Mouse (Mus musculus): Measurements from ENCODE around the gene Scgn. TPM values are rescaled to one million over a fixed set of nuclear protein-coding genes. Genes with fewer than 3 reads are reported as not detected.
A peak's percentile ranks its signal among the peaks of the same experiment; 100 is the strongest.

Gene Scgn
- polyA plus RNA-seq, 1 experiment from 2014 or later = 0.73 TPM

GRCm38 (mm10) chr13:23998826-23999225 lies 7.8 kb upstream of the Scgn start:
- no peak overlapping the region for H3K27ac ChIP-seq (ENCODE audit: low read depth, low read length)
- no peaks in the 10 kb centered on the region for H3K9me3 ChIP-seq (ENCODE audit: control insufficient read depth, low read length)
- no peaks in the 10 kb centered on the region for H3K4me1 ChIP-seq (replicated peaks; ENCODE audit: control insufficient read depth, insufficient read depth, low read length)
- H3K4me3 ChIP-seq (ENCODE audit: low read depth, low read length) = no peak overlapping the region
- no peak overlapping the region for H3K4me2 ChIP-seq (ENCODE audit: low read depth, low read length, severe bottlenecking)
- WGBS = 88% methylated on average over 2 of the region's 2 CpGs
- no peak overlapping the region for H3K9ac ChIP-seq (ENCODE audit: low read length)
- no peak for ATAC-seq (replicated peaks; ENCODE audit: low FRiP score)
- no peak for DNase-seq (ENCODE audit: low spot score)
- H3K36me3 ChIP-seq (ENCODE audit: control insufficient read depth, insufficient read depth, low read length) = no peaks in the 10 kb centered on the region
- H3K27me3 ChIP-seq (ENCODE audit: control insufficient read depth, insufficient read depth, low read length) = peaks cover 2% of the 10 kb centered on the region; the same call in 1 of the 2 replicates

DNA sequence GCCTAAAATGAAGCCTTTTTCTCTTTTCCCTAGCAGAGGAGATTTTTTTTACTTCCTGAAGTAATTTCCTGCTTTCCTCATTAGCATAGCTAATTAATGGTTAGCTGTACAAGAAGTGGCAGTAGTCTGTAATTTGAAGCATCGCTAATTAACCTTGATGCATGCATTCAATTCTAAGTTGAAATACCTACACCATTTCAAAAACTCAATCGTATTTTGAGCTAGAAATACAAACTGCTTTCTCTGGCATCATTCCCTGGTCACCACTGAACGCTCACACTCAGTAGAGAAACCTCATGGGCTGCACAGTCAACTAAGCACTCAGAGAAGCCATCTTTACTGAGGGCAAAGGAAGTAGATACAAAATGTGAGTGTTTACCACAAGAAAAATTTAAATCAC lies 3.7 kb upstream of the Scgn start:
- H3K4me2 ChIP-seq (ENCODE audit: low read depth, low read length, severe bottlenecking) = no peak overlapping the region
- H3K36me3 ChIP-seq (ENCODE audit: control insufficient read depth, insufficient read depth, low read length) = no peaks in the 10 kb centered on the region
- no peak for DNase-seq (ENCODE audit: low spot score)
- ATAC-seq (replicated peaks; ENCODE audit: low FRiP score) = no peak
- H3K27me3 ChIP-seq (ENCODE audit: control insufficient read depth, insufficient read depth, low read length) = peaks cover 7% of the 10 kb centered on the region; the same call in 1 of the 2 replicates
- H3K9ac ChIP-seq (ENCODE audit: low read length) = no peak overlapping the region
- 63% methylated on average over 3 of the region's 3 CpGs for WGBS
- no peak overlapping the region for H3K4me3 ChIP-seq (ENCODE audit: low read depth, low read length)
- no peaks in the 10 kb centered on the region for H3K4me1 ChIP-seq (replicated peaks; ENCODE audit: control insufficient read depth, insufficient read depth, low read length)
- H3K9me3 ChIP-seq (ENCODE audit: control insufficient read depth, low read length) = no peaks in the 10 kb centered on the region
- no peak overlapping the region for H3K27ac ChIP-seq (ENCODE audit: low read depth, low read length)

DNA sequence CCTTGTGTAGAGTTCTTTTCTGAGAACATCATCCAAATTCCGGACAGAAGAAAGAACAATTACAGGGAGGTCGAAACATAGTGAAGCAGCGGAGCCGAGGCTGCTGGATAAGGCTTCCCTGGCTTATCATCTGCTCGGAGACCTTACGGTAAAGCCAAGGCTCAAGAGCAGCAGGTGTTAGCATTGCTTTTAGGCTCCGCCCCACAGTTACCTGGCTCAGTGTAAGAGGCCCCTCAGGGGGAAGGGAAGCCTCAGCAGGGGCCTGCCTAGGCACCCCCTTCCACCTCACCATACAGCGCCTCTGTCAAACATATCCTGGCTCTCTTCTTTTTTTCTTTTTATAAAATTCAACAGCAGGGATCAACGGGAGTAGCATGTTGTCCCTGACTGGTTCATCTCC lies 3.0 kb upstream of the Scgn start:
- DNase-seq (ENCODE audit: low spot score) (no peak), ATAC-seq (replicated peaks; ENCODE audit: low FRiP score) (no peak)
- Histone ChIP-seq H3K27ac (ENCODE audit: low read depth, low read length) (no peak overlapping the region), H3K9me3 (ENCODE audit: control insufficient read depth, low read length) (no peaks in the 10 kb centered on the region), H3K9ac (ENCODE audit: low read length) (no peak overlapping the region), H3K4me3 (ENCODE audit: low read depth, low read length) (no peak overlapping the region), H3K36me3 (ENCODE audit: control insufficient read depth, insufficient read depth, low read length) (no peaks in the 10 kb centered on the region), H3K4me2 (ENCODE audit: low read depth, low read length, severe bottlenecking) (no peak overlapping the region), H3K27me3 (ENCODE audit: control insufficient read depth, insufficient read depth, low read length) (peaks cover 7% of the 10 kb centered on the region; the same call in 1 of the 2 replicates), H3K4me1 (replicated peaks; ENCODE audit: control insufficient read depth, insufficient read depth, low read length) (no peaks in the 10 kb centered on the region)
- 11% methylated on average over 9 of the region's 9 CpGs for WGBS

DNA sequence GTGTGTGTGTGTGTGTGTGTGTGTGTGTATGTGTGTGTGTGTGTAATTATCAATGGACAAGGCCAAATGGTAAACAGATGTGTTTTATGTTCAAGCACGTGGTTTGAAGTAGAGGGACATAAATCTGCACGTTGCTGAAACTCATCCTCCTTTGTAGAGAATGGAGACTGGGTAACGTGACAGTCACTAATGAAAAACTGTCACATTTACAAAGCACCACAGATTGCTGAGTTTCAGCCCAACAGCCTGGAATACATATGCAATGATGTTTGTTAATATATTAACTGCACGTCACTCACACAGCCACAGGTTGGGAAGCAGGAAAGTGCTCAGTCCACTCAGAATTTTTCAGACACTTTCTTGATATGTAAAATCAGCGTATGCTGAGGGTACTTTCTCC lies 563 bp downstream of the Scgn start:
- Histone ChIP-seq H3K9ac (ENCODE audit: low read length) (no peak overlapping the region), H3K36me3 (ENCODE audit: control insufficient read depth, insufficient read depth, low read length) (no peaks in the 10 kb centered on the region), H3K27ac (ENCODE audit: low read depth, low read length) (no peak overlapping the region), H3K4me2 (ENCODE audit: low read depth, low read length, severe bottlenecking) (peak overlapping the region; percentile 5; the same call in 1 of the 2 replicates), H3K4me3 (ENCODE audit: low read depth, low read length) (no peak overlapping the region), H3K4me1 (replicated peaks; ENCODE audit: control insufficient read depth, insufficient read depth, low read length) (no peaks in the 10 kb centered on the region), H3K27me3 (ENCODE audit: control insufficient read depth, insufficient read depth, low read length) (peaks cover 7% of the 10 kb centered on the region; the same call in 1 of the 2 replicates), H3K9me3 (ENCODE audit: control insufficient read depth, low read length) (no peaks in the 10 kb centered on the region)
- no peak for ATAC-seq (replicated peaks; ENCODE audit: low FRiP score)
- DNase-seq (ENCODE audit: low spot score) = no peak
- WGBS = 41% methylated on average over 5 of the region's 5 CpGs

DNA sequence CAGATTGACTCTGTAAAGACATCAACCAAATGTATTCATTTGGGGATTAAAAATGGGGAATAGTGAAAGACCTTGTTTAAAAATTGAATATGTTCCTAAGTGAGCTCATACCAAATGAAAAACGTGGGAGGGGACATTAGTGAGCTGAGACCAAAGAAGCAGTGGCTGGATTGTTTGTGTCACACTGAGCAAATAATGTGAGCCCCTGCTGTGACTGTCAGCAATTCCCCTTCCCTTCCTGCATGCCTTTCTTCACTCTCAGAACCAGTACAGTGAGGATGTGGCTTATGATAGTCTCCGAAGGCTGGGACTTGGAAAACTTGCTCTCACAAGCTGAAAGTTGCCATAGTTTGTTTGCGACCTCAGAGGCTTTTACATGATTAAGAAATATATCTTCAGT lies 5.9 kb downstream of the Scgn start:
- ATAC-seq (replicated peaks; ENCODE audit: low FRiP score) (no peak), DNase-seq (ENCODE audit: low spot score) (no peak)
- H3K4me2 ChIP-seq (ENCODE audit: low read depth, low read length, severe bottlenecking) = no peak overlapping the region
- no peaks in the 10 kb centered on the region for H3K36me3 ChIP-seq (ENCODE audit: control insufficient read depth, insufficient read depth, low read length)
- no peak overlapping the region for H3K4me3 ChIP-seq (ENCODE audit: low read depth, low read length)
- no peaks in the 10 kb centered on the region for H3K9me3 ChIP-seq (ENCODE audit: control insufficient read depth, low read length)
- WGBS = 38% methylated on average over 3 of the region's 3 CpGs
- H3K9ac ChIP-seq (ENCODE audit: low read length) = no peak overlapping the region
- H3K27me3 ChIP-seq (ENCODE audit: control insufficient read depth, insufficient read depth, low read length) = no peaks in the 10 kb centered on the region
- no peaks in the 10 kb centered on the region for H3K4me1 ChIP-seq (replicated peaks; ENCODE audit: control insufficient read depth, insufficient read depth, low read length)
- H3K27ac ChIP-seq (ENCODE audit: low read depth, low read length) = no peak overlapping the region

DNA sequence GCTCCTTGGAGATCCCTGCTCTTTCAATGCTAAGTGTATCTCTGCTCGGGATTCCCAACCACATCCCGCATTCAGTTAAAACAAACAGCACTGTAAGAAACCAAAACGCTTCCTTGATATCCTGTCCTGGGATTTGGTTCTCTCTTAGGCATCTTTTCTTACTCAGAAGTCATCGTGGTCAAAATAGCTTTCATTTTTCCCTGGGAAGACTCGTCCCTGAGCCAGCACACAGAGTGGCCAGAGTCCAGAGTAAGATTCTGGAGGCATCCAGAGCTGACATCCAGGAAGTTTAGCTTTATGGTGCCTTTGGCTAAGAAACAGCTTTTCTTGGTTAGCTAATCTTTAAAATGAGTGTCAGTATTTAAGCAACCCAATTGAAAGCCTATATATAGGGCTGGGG lies 18.7 kb downstream of the Scgn start:
- DNase-seq (ENCODE audit: low spot score) (no peak), ATAC-seq (replicated peaks; ENCODE audit: low FRiP score) (no peak)
- Histone ChIP-seq H3K36me3 (ENCODE audit: control insufficient read depth, insufficient read depth, low read length) (no peaks in the 10 kb centered on the region), H3K27me3 (ENCODE audit: control insufficient read depth, insufficient read depth, low read length) (no peaks in the 10 kb centered on the region), H3K9ac (ENCODE audit: low read length) (no peak overlapping the region), H3K4me3 (ENCODE audit: low read depth, low read length) (no peak overlapping the region), H3K27ac (ENCODE audit: low read depth, low read length) (no peak overlapping the region), H3K4me2 (ENCODE audit: low read depth, low read length, severe bottlenecking) (no peak overlapping the region), H3K4me1 (replicated peaks; ENCODE audit: control insufficient read depth, insufficient read depth, low read length) (peaks cover 2% of the 10 kb centered on the region; the same call in 1 of the 2 replicates), H3K9me3 (ENCODE audit: control insufficient read depth, low read length) (no peaks in the 10 kb centered on the region)
- WGBS = 83% methylated on average over 5 of the region's 5 CpGs

DNA sequence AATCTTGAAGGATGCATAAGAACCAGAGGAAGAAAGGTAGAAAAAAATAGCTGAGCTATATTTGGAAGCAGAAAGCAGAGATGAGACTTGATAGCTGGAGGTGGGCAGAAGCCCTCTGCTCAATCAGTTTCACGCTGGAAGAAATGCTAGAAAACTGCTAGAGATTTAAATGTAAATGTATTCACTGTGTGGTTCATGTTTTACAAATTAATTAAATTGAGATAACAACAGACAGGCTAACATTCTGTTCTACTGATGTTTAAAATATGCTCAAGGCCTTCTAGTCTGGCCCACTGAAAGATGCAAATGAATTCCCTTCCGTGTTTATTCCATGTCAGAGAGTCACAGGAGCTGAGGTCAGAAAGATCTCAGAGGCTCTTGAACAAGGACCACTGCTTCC lies 19.1 kb downstream of the Scgn start:
- H3K9me3 ChIP-seq (ENCODE audit: control insufficient read depth, low read length) = no peaks in the 10 kb centered on the region
- no peak for DNase-seq (ENCODE audit: low spot score)
- no peaks in the 10 kb centered on the region for H3K27me3 ChIP-seq (ENCODE audit: control insufficient read depth, insufficient read depth, low read length)
- peaks cover 2% of the 10 kb centered on the region; the same call in 1 of the 2 replicates for H3K4me1 ChIP-seq (replicated peaks; ENCODE audit: control insufficient read depth, insufficient read depth, low read length)
- no peak overlapping the region for H3K9ac ChIP-seq (ENCODE audit: low read length)
- no peak overlapping the region for H3K27ac ChIP-seq (ENCODE audit: low read depth, low read length)
- H3K36me3 ChIP-seq (ENCODE audit: control insufficient read depth, insufficient read depth, low read length) = no peaks in the 10 kb centered on the region
- ATAC-seq (replicated peaks; ENCODE audit: low FRiP score) = no peak
- 79% methylated on average over 2 of the region's 2 CpGs for WGBS
- H3K4me3 ChIP-seq (ENCODE audit: low read depth, low read length) = no peak overlapping the region
- no peak overlapping the region for H3K4me2 ChIP-seq (ENCODE audit: low read depth, low read length, severe bottlenecking)

GRCm38 (mm10) chr13:23964909-23965308 lies 26.1 kb downstream of the Scgn start:
- Histone ChIP-seq H3K4me2 (ENCODE audit: low read depth, low read length, severe bottlenecking) (no peak overlapping the region), H3K9ac (ENCODE audit: low read length) (no peak overlapping the region), H3K4me3 (ENCODE audit: low read depth, low read length) (no peak overlapping the region), H3K4me1 (replicated peaks; ENCODE audit: control insufficient read depth, insufficient read depth, low read length) (peaks cover 2% of the 10 kb centered on the region; the same call in 1 of the 2 replicates), H3K9me3 (ENCODE audit: control insufficient read depth, low read length) (no peaks in the 10 kb centered on the region), H3K27ac (ENCODE audit: low read depth, low read length) (no peak overlapping the region), H3K27me3 (ENCODE audit: control insufficient read depth, insufficient read depth, low read length) (no peaks in the 10 kb centered on the region), H3K36me3 (ENCODE audit: control insufficient read depth, insufficient read depth, low read length) (no peaks in the 10 kb centered on the region)
- WGBS = 87% methylated on average over 2 of the region's 2 CpGs
- DNase-seq (ENCODE audit: low spot score) (no peak), ATAC-seq (replicated peaks; ENCODE audit: low FRiP score) (no peak)

GRCm38 (mm10) chr13:23959776-23960175 lies 31.2 kb downstream of the Scgn start:
- ATAC-seq (replicated peaks; ENCODE audit: low FRiP score) (no peak), DNase-seq (ENCODE audit: low spot score) (no peak)
- H3K4me1 ChIP-seq (replicated peaks; ENCODE audit: control insufficient read depth, insufficient read depth, low read length) = no peaks in the 10 kb centered on the region
- no peak overlapping the region for H3K27ac ChIP-seq (ENCODE audit: low read depth, low read length)
- H3K36me3 ChIP-seq (ENCODE audit: control insufficient read depth, insufficient read depth, low read length) = no peaks in the 10 kb centered on the region
- no peak overlapping the region for H3K9ac ChIP-seq (ENCODE audit: low read length)
- H3K4me2 ChIP-seq (ENCODE audit: low read depth, low read length, severe bottlenecking) = no peak overlapping the region
- H3K27me3 ChIP-seq (ENCODE audit: control insufficient read depth, insufficient read depth, low read length) = no peaks in the 10 kb centered on the region
- H3K9me3 ChIP-seq (ENCODE audit: control insufficient read depth, low read length) = no peaks in the 10 kb centered on the region
- WGBS = 18% methylated on average over 2 of the region's 2 CpGs
- no peak overlapping the region for H3K4me3 ChIP-seq (ENCODE audit: low read depth, low read length)
